Mouse (Mus musculus) spleen, adult 2 months (tissue): ENCODE data around the gene Txn2.

Experiments
- CTCF ChIP-seq: fragments of 200-500 bp; IDR thresholded peaks from 2 replicates; pipeline ENCODE4 v1.5.1; 2011; ENCODE audit warnings: mild to moderate bottlenecking, inconsistent platforms; ENCODE audit not compliant: insufficient read depth, insufficient read length, insufficient replicate concordance; ENCODE audit errors: extremely low read depth
- POLR2A ChIP-seq: fragments of 200-500 bp; IDR thresholded peaks from 2 replicates; pipeline ENCODE4 v1.6.1; 2011; ENCODE audit warnings: low read depth, low read length, inconsistent platforms

DNA sequence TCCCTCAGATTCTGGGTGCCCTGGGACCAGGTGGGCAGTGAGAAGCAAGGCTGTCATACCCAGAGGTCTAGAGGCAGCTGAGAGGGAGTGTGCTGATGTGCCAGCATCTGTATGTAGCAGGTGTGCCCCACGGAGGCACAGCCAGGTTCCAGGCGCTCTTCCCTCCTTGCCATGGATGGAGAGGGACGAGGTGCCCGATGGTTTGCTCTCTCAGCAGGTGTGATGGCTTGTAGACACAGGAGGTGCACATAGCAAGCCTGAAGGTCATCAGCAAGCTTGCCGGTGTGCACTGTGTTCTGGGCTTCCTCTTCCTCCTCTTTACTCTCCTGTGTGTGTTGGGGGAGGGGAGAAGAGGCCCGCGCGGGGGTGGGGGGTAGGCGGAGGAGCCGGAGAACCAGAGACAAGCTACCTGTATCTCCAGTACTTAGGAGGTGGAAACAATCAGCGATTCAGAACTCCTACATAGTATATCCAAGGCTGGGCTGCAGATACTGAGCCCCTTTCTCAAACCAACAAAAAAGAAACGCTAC, 24.4 kb downstream of the Txn2 start:
- no peak for TF ChIP-seq POLR2A
- no peak for TF ChIP-seq CTCF
